Mouse (Mus musculus): ENCODE measurements around the gene Cdkn2c.
A peak's percentile ranks its signal among the peaks of the same experiment; 100 is the strongest.
"Not testable (repeated sequence)": the region's sequence is repeated elsewhere in the genome, so short reads cannot be mapped to it uniquely, and the experiment has no call there.

Gene Cdkn2c

DNA sequence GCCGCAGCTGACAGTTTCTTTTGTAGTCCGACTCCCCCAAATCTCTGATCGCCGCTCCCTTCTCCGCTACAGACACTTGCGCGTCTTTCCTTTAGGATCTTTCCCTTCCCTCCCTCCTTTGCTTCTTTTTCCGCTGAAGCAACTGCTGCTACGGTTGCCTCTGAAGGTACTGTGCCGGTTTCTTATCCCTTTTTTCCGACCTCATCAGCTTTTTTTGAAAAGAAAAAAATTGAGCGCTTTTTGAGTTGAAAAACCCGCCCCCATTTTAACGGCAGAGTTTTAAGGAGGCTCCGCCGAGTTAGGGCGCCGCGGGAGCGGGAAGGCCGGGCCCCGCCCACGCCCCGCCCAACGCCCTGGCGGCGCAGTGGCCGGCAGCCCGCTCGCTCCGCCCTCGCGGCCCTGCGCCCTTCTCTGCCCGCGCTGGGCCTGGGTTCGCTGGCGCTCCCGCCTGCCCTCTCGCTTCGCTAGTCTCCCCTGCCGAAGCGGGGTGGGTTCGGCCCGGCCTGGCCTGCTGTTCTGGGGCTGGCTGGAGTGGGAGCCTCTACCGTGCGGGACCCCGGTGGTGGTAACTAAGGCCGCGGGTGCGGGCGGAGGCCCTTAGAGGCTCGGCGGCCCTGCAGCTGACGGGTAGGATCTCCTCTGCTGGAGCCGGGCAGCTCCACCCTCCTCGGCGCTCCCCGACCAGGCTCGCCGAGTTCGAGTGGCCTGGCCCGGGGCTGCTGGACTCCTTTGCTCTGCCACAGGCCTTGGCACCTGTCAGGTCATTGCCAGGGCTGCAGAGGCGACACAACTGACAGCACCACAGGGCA is at the start of gene Cdkn2c:
TSS of gene Cdkn2c (minus strand) at position 729 of the 809 bp plus-strand sequence.
- peak; percentile 66 for DNase-seq (ENCODE audit: low read depth)

DNA sequence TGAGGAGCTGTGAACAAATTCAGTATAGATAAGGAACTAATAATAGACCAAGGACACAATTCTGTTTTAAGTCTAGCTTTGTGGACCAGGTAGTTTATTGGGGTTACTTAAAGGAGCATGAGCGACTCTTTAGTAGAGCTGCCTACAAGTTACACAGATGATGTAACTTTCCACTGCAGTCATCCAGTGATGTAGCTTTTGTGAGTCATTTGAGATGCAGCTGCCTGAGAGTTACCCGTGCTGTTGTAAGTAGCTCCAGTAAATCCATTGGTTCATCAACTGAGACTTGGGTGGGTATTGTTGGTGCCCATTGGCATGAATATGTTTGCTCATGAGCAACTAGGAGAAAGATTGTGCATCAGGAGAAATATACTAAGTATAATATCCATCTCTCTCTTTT is 38.4 kb upstream of the Cdkn2c start:
- no peak for DNase-seq (ENCODE audit: low read depth)

DNA sequence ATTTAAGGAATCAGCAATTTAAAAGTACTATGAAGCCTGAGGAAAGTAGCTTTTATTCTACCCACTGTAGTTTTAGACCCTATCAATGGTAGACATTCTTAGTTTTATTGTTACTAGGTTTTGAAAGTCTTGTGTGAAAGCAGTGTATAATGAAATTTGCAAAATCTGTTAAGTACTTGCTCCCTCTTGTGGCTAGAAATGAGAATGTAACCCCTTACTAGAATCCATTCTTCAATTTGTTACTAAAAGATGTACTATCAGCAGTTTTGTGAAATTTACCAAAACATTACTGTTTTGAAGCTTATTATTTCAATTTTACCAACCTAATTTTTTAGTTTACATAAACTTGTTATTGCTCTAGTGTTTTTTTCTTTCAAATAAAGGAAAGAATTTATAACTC is 36.6 kb upstream of the Cdkn2c start:
- DNase-seq (ENCODE audit: low read depth), result peak; percentile 33

DNA sequence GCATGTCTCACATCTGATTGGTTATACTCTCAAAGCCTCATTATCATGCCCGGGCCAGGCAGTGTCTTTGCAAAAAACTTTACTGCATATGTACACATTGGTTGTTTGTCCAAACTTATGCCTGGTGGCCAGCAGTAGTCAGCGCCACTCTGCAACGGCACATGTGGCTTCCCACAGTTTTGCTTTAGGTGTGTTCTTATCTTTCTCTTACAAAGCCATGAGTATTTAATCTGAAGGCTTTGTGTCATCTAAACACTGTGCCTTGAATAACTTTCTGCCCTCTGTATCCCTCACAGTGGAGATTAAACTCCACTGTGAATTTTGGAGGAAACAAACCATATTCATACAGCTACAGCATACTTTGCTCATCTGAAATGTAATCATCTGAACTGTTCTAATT is 33.7 kb upstream of the Cdkn2c start:
- not testable (repeated sequence) for DNase-seq (ENCODE audit: low read depth)

DNA sequence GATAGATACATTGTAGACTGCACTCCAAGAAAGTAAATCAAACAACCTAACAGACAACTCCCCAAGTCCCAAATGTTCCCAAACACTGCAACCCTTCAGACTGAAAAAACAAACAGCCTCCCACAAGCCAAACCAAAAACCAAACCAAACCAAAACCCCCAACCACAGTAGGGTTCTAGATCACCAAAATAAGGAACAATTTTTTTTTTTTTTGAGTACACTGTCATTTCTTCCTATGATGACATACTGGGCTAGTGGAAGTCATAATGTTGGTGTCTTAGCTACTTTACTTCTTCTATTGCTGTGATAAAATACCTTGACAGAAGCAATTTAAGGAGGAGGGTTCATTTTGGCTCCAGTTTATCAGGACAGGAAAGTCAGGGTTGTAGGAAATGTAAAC is 25.7 kb upstream of the Cdkn2c start:
- DNase-seq (ENCODE audit: low read depth), result no peak

DNA sequence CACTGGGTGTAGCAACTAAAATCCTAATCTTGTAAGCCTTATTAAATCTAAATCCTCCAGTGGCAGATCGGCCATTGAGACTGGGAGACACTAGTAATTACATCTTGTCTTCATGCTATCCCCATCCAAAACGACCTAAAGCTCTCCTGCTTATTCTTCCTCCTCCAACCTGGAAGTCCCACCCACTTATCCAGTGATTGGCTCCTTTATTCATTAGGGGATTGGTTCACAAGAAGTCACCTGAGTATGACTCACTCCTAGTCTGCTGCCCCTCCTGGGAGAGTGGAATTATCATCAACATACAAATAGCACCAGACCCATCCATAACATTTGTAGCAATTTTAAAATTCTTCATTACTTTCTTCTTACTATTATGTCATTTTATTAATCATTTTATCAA is 16.6 kb upstream of the Cdkn2c start:
- no peak for DNase-seq (ENCODE audit: low read depth)

DNA sequence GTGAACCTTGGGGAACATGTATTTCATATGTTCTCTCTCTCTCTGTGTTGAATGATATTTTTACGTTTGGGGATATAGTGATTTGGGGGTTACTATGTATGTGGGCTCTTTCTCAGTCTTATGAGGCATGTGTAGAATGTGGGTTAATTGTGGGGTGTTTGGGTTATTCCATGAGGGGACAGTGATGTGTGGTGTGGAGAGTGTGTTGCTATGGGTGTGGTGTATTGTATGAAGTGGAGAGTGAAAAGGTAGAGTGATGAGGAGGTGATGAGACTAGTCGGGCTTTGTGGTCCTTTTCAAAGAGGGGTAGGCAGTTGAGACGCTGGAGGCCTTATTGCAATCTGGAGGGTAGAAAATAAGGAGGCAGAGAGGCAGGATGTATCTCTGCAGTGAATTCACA is 10.2 kb upstream of the Cdkn2c start:
- DNase-seq (ENCODE audit: low read depth), result no peak

DNA sequence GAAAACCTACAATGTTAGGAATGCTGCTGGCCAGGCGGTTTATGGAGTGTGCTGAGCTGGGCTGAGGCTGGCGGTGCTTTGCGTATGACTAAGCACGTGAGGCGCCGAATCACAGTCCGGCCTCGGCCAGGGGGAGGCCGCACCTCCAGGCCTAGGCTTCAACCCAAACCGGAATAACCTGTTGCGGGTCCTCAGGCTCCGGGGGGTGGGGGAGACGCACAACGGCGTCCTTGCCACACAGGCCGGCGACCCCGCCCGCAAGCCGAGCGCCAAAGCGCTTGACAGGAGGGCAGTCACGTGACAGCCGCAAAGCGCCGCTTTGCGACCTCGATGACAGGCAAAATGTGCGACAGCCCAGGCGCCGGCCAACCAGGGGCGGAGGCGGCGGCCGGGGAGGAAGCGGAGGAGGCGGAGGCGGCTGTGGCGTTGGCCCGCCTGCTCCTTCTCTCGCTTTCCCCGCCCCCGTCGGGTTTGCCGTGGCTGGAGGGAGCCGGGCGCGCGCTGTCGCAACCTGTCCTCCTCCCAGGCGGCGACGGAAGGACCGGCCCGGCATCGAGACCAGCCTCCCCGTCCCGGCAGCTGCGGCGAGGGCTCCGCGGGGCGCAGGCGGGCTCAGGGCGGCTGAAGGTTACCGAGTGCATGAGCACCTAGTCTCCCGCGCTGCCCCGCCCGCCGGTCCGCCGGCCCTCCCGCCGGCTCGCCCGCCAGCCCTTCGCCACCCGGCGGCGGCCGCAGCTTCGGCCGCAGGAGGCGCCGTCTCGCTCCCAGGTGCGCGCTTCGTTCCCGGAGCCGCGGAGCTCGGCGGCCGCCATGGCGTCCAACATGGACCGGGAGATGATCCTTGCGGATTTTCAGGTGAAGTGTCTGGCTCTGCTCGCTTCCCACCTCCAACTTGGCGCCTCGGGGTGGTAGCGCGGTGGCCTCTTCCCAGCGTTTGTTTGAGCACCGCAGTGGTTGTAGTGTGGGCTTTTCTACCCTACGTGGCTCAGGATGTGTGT is 9.5 kb upstream of the Cdkn2c start, which contains the start of gene Faf1:
TSS of gene Faf1 (plus strand) at position 371 of the 998 bp plus-strand sequence.
- DNase-seq (ENCODE audit: low read depth), result peak; percentile 92

DNA sequence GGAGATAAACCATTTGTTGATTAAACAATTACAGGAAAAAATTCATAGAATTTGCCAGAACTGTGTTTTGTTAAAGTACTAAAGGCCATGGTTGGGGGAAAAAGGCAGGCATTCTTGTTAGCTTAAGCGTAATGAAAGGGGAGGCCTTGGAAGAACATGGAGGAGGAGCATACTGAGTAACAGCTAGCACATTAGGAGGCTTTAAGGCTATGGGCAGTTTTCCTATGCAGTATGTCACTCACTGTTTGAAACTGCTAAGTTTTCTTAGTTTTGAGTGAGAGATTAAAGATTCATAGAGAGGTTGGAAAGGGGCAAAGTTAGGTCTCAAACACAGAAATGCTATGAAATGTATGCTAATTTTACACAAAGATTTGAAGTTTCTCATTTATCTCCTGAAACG is 7.1 kb upstream of the Cdkn2c start:
- DNase-seq (ENCODE audit: low read depth), result no peak

DNA sequence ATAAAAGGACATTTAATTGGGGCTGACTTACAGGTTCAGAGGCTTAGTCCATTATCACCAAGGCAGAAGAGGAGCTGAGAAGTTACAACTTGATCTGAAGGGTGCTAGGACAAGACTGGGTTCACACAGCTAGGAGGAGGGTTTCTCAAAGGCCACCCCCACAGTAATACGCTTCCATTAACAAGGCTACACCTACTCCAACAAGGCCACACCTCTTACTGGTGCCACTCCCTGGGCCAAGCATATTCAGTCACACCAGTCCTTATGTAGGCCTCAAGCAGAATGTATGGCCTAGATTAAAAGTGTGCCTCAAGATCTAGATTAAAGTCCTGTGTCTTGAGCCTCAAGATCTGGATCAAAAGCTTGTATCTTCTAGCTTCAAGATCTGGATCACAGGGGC is 5.0 kb upstream of the Cdkn2c start:
- DNase-seq (ENCODE audit: low read depth), result no peak

DNA sequence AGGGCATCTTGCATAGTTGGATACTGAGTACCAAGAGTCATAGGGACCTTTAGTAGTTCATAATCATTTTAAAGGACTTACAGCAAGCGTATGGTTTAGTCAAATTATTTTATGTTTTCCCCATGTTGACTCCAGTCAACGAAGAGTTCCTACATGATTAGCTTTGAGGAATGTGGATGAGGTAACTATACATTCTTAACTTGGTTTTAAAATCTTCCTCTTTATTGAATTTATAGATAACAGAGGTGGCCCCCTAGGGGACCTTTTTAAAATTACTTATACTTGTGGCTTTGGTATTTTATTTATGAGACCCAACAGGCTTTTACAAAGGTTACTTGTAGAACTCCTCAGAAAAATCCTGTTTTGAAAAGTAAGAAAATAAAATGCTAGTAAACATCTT is 3.2 kb upstream of the Cdkn2c start:
- DNase-seq (ENCODE audit: low read depth), result no peak

DNA sequence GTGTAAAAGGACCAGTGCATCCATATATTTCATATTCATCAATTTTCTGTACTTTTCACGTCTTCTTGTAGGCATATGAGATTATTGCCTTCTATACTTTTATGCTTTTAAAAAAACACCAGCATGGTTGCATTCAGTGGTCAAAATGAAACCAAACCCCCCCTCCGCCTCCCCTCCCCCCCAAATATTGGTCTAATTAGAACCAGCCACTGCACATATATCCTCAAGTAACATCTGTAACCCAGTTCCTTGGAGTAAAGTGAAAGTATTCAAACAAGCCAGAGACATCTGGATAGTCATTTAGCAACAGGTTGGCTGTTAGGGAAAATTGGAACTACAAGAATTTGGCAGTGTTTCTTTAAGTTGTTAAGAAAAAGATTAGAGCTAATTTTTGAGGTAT is 529 bp upstream of the Cdkn2c start:
- no peak for DNase-seq (ENCODE audit: low read depth)

DNA sequence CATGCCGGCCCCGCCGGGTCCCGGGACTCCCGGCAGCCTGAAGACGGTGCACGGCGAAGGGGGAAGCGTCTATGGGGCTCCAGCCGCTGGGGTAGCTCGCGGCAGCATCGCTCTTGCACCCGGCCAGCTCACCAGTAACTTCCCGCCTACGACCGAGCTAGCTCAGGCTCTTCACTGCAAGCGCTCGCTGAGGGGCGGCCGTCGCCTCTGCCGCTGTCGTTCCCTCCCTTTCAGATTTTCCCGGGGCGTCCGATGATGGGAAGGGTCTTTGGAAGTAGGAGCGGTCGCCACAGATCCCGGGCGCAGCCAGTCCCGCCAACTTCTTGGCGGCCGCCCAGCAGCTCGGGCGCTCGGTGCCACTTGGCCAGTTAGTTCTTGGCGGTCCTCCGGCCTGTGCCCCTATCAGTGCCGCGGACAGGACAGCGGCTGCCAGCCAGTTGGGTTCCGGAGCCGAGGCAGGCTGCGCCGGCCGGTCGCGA is 968 bp downstream of the Cdkn2c start:
- no peak for DNase-seq (ENCODE audit: low read depth)

DNA sequence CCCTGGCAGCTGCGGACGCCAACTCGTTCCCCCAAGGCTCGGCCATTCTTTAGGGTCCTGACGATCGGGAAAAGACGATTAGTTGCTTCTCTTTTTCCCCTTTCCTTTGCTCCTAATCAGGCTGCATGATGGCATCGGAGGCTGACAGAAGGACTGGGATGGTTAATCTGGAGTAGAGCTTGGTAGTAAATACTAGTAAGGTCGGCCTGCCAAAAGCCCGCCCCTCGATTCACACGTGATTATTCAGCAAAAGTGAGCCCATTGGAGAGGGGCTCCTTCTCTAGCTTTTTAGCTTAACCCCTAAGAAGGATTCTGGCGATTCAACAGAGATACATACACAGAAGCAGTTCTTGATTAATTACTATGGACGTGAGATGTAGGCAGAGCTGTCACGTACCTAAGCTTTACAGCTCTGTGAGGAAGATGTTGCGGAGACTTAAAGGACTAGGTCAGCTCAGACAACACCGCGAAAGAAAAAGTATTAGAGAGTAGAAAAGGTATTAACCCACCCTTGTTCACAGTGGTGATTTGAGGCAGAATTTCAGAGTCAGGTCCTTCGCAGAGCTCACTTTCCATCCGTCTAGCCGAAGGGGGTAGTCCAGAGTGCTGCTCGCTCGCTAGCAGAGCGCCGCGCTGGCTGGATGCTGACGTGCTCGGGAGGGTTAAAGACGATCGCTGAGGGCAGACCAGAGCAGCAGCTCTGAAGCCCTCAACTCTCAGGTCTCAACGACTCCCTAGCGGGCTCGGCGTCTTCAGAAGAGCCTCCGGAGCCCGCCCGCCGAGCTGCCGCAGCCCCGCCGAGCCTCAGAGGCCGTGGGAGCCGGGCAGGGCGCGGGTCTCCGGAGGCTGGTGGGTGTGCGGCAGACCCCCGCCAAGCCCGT is 1.6 kb downstream of the Cdkn2c start:
- no peak for DNase-seq (ENCODE audit: low read depth)

DNA sequence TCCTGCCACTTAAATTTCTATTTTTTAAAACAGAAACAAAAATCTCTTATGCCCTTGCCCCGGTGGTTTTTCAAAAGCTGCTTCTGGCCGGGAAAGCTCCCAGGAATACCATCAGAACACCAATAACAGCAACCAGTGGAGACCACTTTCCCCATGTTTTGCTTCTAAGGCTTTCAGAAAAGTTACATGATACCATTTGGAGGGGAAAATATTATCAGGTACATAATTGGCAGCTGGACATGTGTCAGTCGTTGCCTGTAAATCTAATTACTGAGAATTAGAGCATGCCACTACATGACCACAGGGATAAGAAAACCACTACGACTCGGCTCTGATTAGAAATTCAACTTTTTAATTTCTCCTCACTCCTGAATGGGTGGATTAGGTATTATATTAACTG is 2.9 kb downstream of the Cdkn2c start:
- DNase-seq (ENCODE audit: low read depth), result no peak

DNA sequence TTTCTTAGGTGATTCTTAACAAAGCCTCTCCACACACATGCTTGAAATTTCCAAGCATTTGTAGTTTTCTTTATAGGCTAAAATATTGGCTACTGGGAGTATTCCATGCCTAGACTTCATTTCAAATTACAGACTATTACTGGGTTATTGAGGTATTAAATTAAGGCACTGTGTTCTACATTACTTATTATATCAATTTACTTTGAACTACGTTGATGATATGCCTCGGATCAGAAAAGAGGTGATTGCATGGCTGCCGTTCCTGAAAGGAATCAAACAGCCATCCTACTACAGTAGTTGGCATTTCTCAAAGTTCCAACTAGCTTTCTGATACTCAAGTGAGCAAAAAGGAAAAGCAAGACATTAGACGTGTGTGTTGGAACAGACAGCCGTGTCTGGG is 4.7 kb downstream of the Cdkn2c start:
- no peak for DNase-seq (ENCODE audit: low read depth)

DNA sequence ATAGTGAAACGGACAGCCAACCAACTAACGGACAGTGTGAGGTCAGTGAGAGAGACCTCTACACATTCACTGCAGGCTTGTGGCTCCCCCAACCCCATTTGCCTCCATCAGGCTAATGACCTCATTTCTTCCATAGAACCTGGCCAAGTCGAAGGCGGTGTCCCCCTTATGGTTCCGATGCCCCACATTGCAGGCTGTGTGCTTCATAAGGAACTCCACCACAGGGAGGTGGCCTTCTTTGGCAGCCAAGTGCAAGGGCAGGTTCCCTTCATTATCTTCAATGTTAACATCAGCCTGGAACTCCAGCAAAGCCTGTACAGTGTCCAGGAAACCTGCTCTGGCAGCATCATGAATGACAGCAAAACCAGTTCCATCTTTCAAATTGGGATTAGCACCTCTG is 5.8 kb downstream of the Cdkn2c start:
- DNase-seq (ENCODE audit: low read depth), result no peak

DNA sequence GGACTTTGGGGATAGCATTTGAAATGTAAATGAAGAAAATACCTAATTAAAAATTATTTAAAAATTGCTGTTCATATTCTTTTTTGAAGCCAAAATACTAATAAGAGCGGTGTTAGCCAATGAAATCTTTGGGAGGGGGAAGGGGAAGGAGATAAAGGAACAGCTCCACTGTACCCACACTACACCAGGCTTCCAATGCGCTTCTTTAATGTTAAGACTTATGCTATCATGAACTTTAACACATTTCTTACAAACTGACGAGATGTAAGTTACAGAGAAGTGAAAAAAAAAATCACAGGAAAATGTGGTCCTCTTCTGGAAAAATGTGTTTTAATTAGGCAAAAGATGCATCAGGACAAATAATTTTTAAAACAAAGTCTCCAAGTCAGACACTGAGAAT is 6.4 kb downstream of the Cdkn2c start:
- DNase-seq (ENCODE audit: low read depth), result no peak

DNA sequence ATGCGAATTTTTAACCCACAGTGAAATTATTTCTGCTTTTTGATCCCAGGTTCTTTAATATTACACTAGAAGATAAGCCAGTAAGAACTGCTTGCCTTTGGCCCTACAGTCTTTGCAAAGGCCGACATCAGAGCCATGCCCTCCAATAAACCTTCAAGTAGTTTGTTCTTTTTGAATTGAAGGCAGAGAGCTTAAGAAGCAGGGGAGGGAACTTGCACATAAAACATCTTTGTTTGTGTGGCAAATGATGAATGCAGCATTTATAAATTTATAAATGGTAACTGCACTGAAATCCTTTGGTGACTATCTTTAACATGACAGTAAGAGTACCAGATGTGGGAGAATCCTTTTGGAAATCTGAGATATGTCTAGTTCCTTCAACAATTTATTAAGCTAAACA is 7.4 kb downstream of the Cdkn2c start:
- DNase-seq (ENCODE audit: low read depth), result no peak

DNA sequence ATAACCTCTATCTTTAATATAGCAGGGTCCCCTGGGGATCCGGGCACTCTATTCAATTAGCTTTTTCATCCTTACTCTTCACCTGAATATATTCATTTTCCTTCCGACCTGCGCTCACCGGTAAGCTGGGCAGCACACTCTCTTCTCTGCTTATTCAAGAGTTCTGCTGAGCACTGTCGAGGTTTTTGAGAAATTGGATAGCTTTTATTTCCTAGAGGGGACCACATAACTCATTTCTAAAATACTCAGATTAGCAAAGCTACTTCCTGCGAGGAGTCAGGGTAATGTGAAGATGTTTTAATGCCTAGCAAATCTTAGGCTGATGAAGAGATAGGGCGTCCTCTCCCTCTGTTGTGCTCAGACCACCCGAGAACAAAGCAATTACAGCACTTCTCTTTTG is 8.2 kb downstream of the Cdkn2c start:
- DNase-seq (ENCODE audit: low read depth), result no peak

DNA sequence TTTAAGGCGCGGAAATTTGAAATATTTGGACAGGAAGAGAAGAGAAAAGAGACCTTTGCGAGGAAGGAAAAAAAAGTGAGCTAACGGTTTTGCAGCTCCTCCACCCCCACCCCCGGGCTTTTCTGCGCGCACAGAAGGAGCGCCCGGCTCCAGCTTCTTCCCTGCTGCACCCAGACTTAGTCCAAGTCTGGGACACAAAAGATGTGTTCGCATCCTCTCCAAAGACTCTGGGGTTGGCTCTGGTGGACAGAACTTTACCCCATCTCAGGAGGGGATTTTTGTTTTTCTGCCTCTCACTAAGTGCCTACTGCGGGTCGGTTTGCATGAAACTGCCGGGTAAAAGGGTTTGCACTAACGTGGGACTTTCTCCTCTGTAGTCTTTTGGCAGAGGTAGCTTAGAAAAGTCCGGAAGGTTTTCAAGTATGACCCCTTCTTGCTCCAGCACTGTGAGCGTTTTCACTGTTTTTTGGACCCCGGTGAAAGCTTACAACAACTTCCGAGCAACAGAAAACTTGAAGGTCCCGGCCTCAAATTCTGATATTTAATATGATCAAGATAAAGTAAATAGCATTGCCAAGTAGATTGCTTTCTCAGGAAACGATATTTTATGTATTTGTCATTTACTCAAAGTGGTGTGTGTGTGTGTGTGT is 9.0 kb downstream of the Cdkn2c start:
- DNase-seq (ENCODE audit: low read depth), result no peak

Measured in c-Kit-positive CD71-negative TER-119-negative erythroid progenitor cells, embryonic 14.5 days (primary cell).